In genomic region chr7:55957178-55957577, GRCm38 (mm10) we compare ENCODE assay signal across 21 mouse cellular contexts. TPM values are rescaled to one million over a fixed set of nuclear protein-coding genes. Genes with fewer than 3 reads are reported as not detected.
DNase-seq lines count a peak whose midpoint lies in the region; ATAC-seq lines count a peak whose summit lies in the region.
"Had no signal": no experiment of that assay in that cellular context is flagged by ENCODE, and none has a peak within 500 bp of the region (broad histone marks: within the 10 kb centered on the region; RNA-seq: fewer than 3 reads in every experiment).

No protein-coding gene starts in this region.

- DNase-seq in heart, adult 11 months: peak; percentile 28
- no peak for DNase-seq in heart, adult 8-10 months (ENCODE audit: low spot score)
- DNase-seq in CD4-positive, CD25-positive, alpha-beta regulatory T cell, adult 2 months (ENCODE audit: low read depth, low spot score): peak; percentile 18
- no peak for DNase-seq in kidney, postnatal 36 days
- no peak for DNase-seq in left cerebral cortex, adult 11 months (ENCODE audit: low spot score)
- DNase-seq in ovary, postnatal 10 days (ENCODE audit: low spot score): no peak
- DNase-seq: adrenal gland, adult 8-10 months; B cell, adult 2 months; cerebellum, adult 18-20 months; cerebellum, adult 9-10 months; cerebellum, postnatal 14 days; forebrain, postnatal 0 days; gastrocnemius, postnatal 10 days; gastrocnemius, postnatal 36 days; heart, postnatal 10 days; heart, postnatal 36 days; kidney, adult 18-20 months had no signal

- ATAC-seq in activated CD4-positive, CD25-positive, alpha-beta regulatory T cell, adult 4 months: peak; percentile 40
- peak; percentile 58 for ATAC-seq in inflammation-experienced regulatory T-cells, adult 6 months
- ATAC-seq: forebrain, embryonic 14.5 days; forebrain, postnatal 0 days; hindbrain, embryonic 16.5 days had no signal

RNA-seq across cellular contexts. Expression of gene Nipa2, which starts 5.1 kb away (rescaled TPM):
- total RNA-seq in heart, adult 8-10 months (2022): 10 to 100 TPM; 31.8 to 36.3 (median 33.3) TPM
- 10 to 100 TPM; 21.6 to 21.8 TPM for polyA plus RNA-seq in activated CD4-positive, CD25-positive, alpha-beta regulatory T cell, adult 4 months (2017; shearing (Covaris generic))
- polyA plus RNA-seq in inflammation-experienced regulatory T-cells, adult 6 months (2017; shearing (Covaris generic)): 10 to 100 TPM; 14.3 to 29.1 (median 17.8) TPM

Comparison
In these comparisons a context has a peak if more than half of its experiments do, and no peak if none do; other contexts are left out.
1. DNase-seq: peak in heart, adult 11 months (single experiment) and CD4-positive, CD25-positive, alpha-beta regulatory T cell, adult 2 months (single experiment); none in heart, adult 8-10 months (single experiment), kidney, postnatal 36 days (0 of 2), left cerebral cortex, adult 11 months (single experiment) and ovary, postnatal 10 days (single experiment).